Mouse (Mus musculus): ENCODE data around the gene Aifm2. TPM values are rescaled to one million over a fixed set of nuclear protein-coding genes. Genes with fewer than 3 reads are reported as not detected.

Aifm2 gene
- polyA plus RNA-seq, 1 experiment from 2014 or later = 4.4 TPM

Small RNAs within 50 kb of the gene (microRNA-seq; reads per million reads assigned to microRNA genes)
- gene Mir5108 = not detected

Other genes with a start within 250 kb of the Aifm2 start
- gene Lrrc20, start 239.5 kb upstream of the Aifm2 start, polyA plus RNA-seq (2014; fragmentation: Nextera tagmentation; extraction: Ambion mirVana) = 21.3 TPM in 2 replicates
- 0.56 and 0.94 TPM in 2 replicates for gene Npffr1, start 119.8 kb upstream of the Aifm2 start, polyA plus RNA-seq (2014; fragmentation: Nextera tagmentation; extraction: Ambion mirVana)
- 264 and 265 TPM in 2 replicates for gene Ppa1, start 66.7 kb upstream of the Aifm2 start, polyA plus RNA-seq (2014; fragmentation: Nextera tagmentation; extraction: Ambion mirVana)
- gene Sar1a, start 35.0 kb upstream of the Aifm2 start, polyA plus RNA-seq (2014; fragmentation: Nextera tagmentation; extraction: Ambion mirVana) = 245 and 253 TPM in 2 replicates
- 23.7 and 24.6 TPM in 2 replicates for gene Tysnd1, start 19.7 kb upstream of the Aifm2 start, polyA plus RNA-seq (2014; fragmentation: Nextera tagmentation; extraction: Ambion mirVana)
- 188 and 220 TPM in 2 replicates for gene H2afy2, start 68.9 kb downstream of the Aifm2 start, polyA plus RNA-seq (2014; fragmentation: Nextera tagmentation; extraction: Ambion mirVana)